Mouse (Mus musculus) heart, embryonic 15.5 days (tissue): ENCODE results near the gene Rfx2. TPM values are rescaled to one million over a fixed set of nuclear protein-coding genes. Genes with fewer than 3 reads are reported as not detected.
A peak's percentile ranks its signal among the peaks of the same experiment; 100 is the strongest.

Experiments
- ATAC-seq: fragments of 200-750 bp; cut with Nextera tagmentation; replicated peaks from 2 replicates; pipeline ENCODE4 v1.8.0; 2017; ENCODE audit warnings: low read depth, moderate TSS enrichment; ENCODE audit not compliant: insufficient number of reproducible peaks, insufficient read depth, low FRiP score
- H3K27ac ChIP-seq: fragments of 300-500 bp; sonication (generic); 2 replicates; pipeline ENCODE4 v1.5.1; 2015; ENCODE audit warnings: mild to moderate bottlenecking, inconsistent platforms
- H3K27me3 ChIP-seq: fragments of 300-500 bp; sonication (generic); 2 replicates; pipeline ENCODE4 v1.6.1; 2015; ENCODE audit warnings: inconsistent platforms
- H3K36me3 ChIP-seq: fragments of 300-500 bp; sonication (generic); 2 replicates; pipeline ENCODE4 v1.6.1; 2015; ENCODE audit warnings: mild to moderate bottlenecking, inconsistent platforms
- H3K4me1 ChIP-seq: fragments of 300-500 bp; sonication (generic); replicated peaks from 2 replicates; pipeline ENCODE4 v1.6.1; 2015; ENCODE audit warnings: inconsistent platforms
- H3K4me2 ChIP-seq: fragments of 300-500 bp; sonication (generic); 2 replicates; pipeline ENCODE4 v1.6.1; 2015; ENCODE audit warnings: inconsistent platforms, mild to moderate bottlenecking, moderate library complexity
- H3K4me3 ChIP-seq: fragments of 300-500 bp; sonication (generic); 2 replicates; pipeline ENCODE4 v1.5.1; 2015; ENCODE audit warnings: mild to moderate bottlenecking, inconsistent platforms
- H3K9ac ChIP-seq: fragments of 300-500 bp; sonication (generic); 2 replicates; pipeline ENCODE4 v1.6.1; 2015; ENCODE audit warnings: mild to moderate bottlenecking, inconsistent platforms
- H3K9me3 ChIP-seq: fragments of 300-500 bp; sonication (generic); replicated peaks from 2 replicates; pipeline ENCODE4 v1.6.1; 2016; ENCODE audit warnings: inconsistent platforms
- WGBS: fragments of 180-500 bp; shearing (Covaris S2); methylation state at CpG from one replicate; pipeline ENCODE4 v1.1.7; 2015; ENCODE audit warnings: mixed read lengths; 5-methylcytosine and 5-hydroxymethylcytosine counted together
- polyA plus RNA-seq: library from polyadenylated mRNA; unstranded; fragments of >200 nt; fragmentation: Nextera tagmentation; extraction: Ambion mirVana; gene quantifications from 2 replicates; pipeline ENCODE4 v1.2.1, GENCODE M21; 2015

Gene Rfx2
- polyA plus RNA-seq, 1 experiment from 2014 or later: 4.8 TPM

DNA sequence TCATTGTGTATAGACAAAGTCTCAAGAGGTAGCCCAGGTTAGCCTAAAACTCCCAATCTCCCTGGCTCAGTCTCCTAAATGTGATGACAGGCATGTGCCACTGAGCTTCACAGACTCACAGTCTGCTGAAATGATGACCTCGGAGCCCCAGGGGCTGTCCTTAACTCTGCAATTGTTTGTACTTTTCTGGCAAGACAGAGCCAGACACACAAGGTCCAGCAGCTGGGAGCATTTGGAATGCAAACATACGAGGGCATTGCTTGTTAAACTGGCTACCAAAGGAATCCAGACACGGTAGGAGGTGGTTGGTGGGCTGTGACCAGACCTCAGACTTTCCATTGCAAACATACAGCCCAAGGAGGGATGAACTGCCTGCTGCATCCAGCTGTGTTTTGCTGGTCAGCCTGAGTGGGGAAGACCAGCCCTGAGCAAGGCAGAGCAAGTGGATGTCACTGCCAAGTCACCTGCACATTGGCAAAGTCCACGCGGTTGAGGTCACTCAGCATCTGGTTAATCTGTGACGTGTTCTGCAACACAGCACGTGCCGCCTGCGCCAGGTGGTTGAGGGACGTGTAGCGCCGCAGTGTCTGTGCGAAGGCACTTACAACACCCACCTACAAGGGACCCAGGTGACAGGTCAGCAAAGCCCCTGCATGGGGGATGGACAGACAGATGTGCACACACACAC lies 50.4 kb downstream of the Rfx2 start:
- H3K4me2 ChIP-seq: no peak overlapping the region
- no peak for ATAC-seq
- H3K36me3 ChIP-seq: peaks cover 6% of the 10 kb centered on the region
- peak overlapping the region; percentile 74; the same call in 1 of the 2 replicates for H3K27ac ChIP-seq
- no peaks in the 10 kb centered on the region for H3K9me3 ChIP-seq
- no peaks in the 10 kb centered on the region for H3K27me3 ChIP-seq
- H3K9ac ChIP-seq: no peak overlapping the region
- peaks cover 21% of the 10 kb centered on the region for H3K4me1 ChIP-seq
- WGBS: 76% methylated on average over 13 of the region's 13 CpGs
- no peak overlapping the region for H3K4me3 ChIP-seq

DNA sequence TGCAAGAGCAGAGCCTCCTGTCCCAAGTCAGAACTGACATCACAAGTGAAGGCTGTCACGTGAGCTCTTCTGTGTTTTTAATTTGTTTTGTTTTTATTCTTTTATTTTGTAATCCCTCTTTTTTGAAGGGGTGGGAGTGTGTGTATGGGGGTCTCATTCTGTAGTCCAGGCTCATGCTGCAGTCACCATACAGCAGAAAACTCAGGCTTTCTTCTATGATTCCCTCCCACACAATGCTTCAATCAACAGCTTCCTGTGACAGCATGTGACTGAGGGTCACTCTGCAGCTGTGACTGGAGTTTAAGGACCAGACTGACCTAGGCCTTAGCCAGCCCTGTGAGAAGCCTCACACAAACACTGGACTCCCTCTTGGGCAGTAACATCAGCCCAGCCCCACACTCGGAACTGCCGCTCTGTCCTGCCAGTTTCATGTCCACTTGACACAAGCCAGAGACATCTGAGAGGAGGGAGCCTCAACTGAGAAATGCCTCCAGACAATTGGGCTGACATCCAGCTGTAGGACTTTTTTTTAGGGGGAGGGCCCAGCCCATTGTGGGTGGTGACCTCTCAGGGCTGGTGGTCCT lies 51.9 kb downstream of the Rfx2 start:
- Histone ChIP-seq H3K4me1 (peaks cover 28% of the 10 kb centered on the region), H3K27ac (peak overlapping the region; percentile 74), H3K4me3 (no peak overlapping the region), H3K4me2 (no peak overlapping the region), H3K9ac (peak overlapping the region; percentile 7; the same call in 1 of the 2 replicates), H3K36me3 (peaks cover 6% of the 10 kb centered on the region), H3K9me3 (no peaks in the 10 kb centered on the region), H3K27me3 (no peaks in the 10 kb centered on the region)
- WGBS: 28% methylated on average over 3 of the region's 3 CpGs
- ATAC-seq: peak; percentile 69

DNA sequence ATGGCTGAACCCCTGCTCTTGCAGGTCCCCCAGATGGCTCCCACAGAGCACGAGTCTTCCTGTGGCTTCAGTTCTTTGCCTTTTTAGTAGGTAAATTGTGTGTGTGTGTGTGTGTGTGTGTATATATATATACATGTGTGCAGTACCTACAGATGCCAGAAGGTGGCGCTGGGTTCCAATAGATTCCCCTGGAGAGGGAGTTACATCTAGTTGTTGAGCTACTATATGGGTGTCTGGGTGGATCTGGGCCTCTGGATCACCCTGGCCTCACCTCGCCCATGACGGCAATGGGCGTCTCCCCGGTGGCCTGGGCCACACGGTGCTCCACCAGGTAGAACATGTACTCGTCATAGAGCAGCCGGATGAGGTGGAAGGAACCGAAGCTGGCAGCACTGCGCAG lies 53.2 kb downstream of the Rfx2 start:
- no peak for ATAC-seq
- Histone ChIP-seq H3K9me3 (no peaks in the 10 kb centered on the region), H3K27ac (no peak overlapping the region), H3K4me3 (no peak overlapping the region), H3K4me1 (peaks cover 28% of the 10 kb centered on the region), H3K4me2 (no peak overlapping the region), H3K36me3 (peaks cover 6% of the 10 kb centered on the region), H3K9ac (no peak overlapping the region), H3K27me3 (no peaks in the 10 kb centered on the region)
- WGBS: 92% methylated on average over 11 of the region's 11 CpGs

DNA sequence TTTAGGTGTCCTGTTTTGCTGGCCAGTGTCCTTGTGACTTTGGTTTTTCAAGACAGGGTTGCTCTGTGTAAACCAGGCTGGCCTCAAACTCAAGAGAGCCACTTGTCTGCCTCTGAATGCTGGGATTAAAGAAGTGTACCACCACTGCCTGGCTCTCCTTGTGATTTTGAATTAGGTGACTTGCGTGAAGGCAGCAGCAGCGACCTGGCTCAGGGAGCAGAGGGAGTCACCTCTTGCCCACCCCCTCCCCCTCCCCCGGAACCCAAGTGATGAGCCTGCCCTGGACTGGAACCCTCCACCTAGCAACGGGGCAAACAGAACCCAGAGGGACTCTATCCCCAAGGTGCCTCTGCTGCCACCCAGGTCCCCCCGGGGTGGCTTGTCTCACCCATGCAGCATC lies 60.9 kb downstream of the Rfx2 start, which contains the start of gene Prr22:
Gene Prr22, plus strand, starts transcription at position 301 of the 400 bp plus-strand sequence.
- Histone ChIP-seq H3K36me3 (peaks cover 43% of the 10 kb centered on the region), H3K27me3 (no peaks in the 10 kb centered on the region), H3K9me3 (no peaks in the 10 kb centered on the region), H3K9ac (no peak within 1 kb of the TSS), H3K4me3 (no peak within 1 kb of the TSS), H3K4me2 (no peak within 1 kb of the TSS), H3K4me1 (peaks cover 14% of the 10 kb centered on the region), H3K27ac (no peak within 1 kb of the TSS)
- WGBS: 86% methylated on average over 5 of the region's 5 CpGs
- ATAC-seq: no peak

DNA sequence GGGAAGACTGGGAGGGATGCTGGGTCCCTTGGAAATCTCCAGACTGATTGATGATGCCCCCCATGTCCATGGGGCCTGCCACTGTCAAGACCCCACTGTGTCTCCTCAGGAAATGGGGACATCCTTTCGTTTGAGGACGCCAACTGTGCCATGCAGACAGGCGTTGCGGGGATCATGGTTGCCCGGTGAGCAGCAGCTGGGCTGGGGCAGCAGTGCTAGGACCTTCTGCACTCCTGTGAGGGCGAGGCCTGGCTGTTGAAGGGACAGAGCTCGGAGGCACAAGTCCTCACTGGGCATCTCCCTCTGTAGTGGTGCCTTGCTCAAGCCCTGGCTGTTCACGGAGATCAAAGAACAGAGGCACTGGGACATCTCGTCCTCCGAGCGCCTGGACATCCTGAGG lies 61.9 kb downstream of the Rfx2 start:
- Histone ChIP-seq H3K4me1 (peaks cover 11% of the 10 kb centered on the region), H3K27me3 (no peaks in the 10 kb centered on the region), H3K36me3 (peaks cover 43% of the 10 kb centered on the region), H3K9me3 (no peaks in the 10 kb centered on the region), H3K27ac (no peak overlapping the region), H3K4me2 (no peak overlapping the region), H3K9ac (no peak overlapping the region), H3K4me3 (no peak overlapping the region)
- 93% methylated on average over 11 of the region's 11 CpGs for WGBS
- no peak for ATAC-seq

DNA sequence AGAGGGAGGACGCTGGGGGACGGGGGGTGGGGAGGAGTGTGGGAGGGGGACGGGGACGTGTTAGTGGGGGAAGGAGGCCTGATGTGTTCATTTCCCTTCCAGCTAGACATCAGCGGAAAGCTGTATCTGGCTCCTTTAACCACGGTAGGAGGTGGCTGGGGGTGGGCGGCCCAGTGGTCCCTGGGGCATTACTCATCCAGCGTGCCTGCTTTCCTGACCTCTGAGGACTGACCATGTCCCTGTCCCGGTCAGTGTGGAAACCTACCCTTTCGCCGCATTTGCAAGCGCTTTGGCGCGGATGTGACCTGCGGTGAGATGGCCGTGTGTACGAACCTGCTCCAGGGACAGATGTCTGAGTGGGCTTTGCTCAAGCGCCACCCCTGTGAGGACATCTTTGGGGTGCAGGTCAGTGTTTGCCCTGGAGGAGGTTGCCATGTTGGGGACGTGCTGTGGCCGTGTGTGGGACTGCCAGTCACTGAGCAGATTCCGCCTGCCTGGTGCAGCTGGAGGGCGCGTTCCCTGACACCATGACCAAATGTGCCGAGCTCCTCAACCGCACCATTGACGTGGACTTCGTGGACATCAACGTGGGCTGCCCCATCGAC lies 63.2 kb downstream of the Rfx2 start:
- Histone ChIP-seq H3K4me1 (peaks cover 20% of the 10 kb centered on the region), H3K9ac (no peak overlapping the region), H3K36me3 (peaks cover 43% of the 10 kb centered on the region), H3K27ac (no peak overlapping the region), H3K4me2 (no peak overlapping the region), H3K4me3 (no peak overlapping the region), H3K27me3 (no peaks in the 10 kb centered on the region), H3K9me3 (no peaks in the 10 kb centered on the region)
- 91% methylated on average over 29 of the region's 29 CpGs for WGBS
- no peak for ATAC-seq

DNA sequence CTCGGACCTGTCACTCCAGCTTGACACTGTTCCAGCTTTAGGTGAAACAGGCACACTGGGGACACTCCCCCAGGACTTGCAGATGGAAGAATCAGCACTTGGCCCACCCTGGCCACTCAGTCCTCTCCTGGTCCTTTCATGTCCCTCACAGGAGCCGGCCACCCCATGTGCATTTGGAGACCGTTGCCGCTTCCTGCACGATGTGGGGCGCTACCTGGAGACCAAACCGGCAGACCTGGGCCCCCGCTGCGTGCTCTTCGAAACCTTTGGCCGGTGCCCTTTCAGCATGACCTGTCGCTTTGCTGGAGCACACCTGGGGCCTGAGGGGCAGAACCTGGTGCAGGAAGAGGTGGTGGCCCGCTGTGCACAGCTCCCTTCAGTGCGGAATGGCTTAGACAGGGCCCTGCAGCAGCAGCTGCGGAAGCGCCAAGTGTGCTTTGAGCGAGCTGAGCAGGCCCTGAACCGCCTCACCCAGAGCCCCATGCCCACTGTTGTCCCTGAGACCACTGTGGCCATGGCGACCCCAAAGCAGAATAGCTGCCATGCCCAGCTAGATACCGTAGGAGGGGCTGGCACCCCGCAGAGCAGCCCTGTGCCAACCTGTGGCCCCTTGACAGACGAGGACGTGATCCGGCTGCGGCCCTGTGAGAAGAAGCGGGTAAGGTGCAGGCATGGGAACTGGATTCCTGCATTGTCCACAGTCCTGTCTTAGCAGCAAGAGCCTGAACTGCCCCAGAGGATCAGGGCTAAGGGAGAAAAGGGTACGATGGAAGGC lies 64.0 kb downstream of the Rfx2 start:
- no peak for ATAC-seq
- peaks cover 43% of the 10 kb centered on the region for H3K36me3 ChIP-seq

DNA sequence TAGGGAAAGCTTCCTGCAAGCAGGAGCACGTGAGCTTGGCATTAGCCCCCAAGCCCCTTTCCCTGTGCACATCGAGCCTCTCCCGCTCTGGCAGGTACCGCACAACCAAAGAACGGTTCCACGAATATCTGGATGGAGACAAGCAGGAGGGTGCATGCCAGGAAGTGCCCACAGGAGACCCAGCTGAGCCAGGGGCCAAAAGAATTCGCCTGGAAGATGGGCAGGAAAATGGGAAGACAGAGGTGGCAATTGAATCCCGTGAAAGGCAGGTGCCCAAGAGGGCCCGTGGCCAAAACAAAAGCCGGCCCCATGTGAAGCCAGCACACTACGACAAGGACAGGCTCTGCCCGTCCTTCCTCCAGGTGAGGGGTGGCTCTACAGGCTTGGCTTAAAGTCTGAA lies 65.4 kb downstream of the Rfx2 start:
- H3K4me2 ChIP-seq: peak overlapping the region; percentile 75
- WGBS: 45% methylated on average over 12 of the region's 12 CpGs
- H3K4me1 ChIP-seq: peaks cover 37% of the 10 kb centered on the region
- H3K27me3 ChIP-seq: no peaks in the 10 kb centered on the region
- H3K9ac ChIP-seq: peak overlapping the region; percentile 82
- no peaks in the 10 kb centered on the region for H3K9me3 ChIP-seq
- peak overlapping the region; percentile 84 for H3K4me3 ChIP-seq
- peaks cover 39% of the 10 kb centered on the region for H3K36me3 ChIP-seq
- H3K27ac ChIP-seq: peak overlapping the region; percentile 99
- no peak for ATAC-seq

More for the DNA sequence above, 64.0 kb downstream of the Rfx2 start:
- H3K4me2 ChIP-seq: no peak overlapping the region
- no peaks in the 10 kb centered on the region for H3K27me3 ChIP-seq
- no peak overlapping the region for H3K9ac ChIP-seq
- H3K9me3 ChIP-seq: no peaks in the 10 kb centered on the region
- no peak overlapping the region for H3K4me3 ChIP-seq
- 95% methylated on average over 27 of the region's 27 CpGs for WGBS
- H3K27ac ChIP-seq: no peak overlapping the region
- H3K4me1 ChIP-seq: peaks cover 28% of the 10 kb centered on the region

DNA sequence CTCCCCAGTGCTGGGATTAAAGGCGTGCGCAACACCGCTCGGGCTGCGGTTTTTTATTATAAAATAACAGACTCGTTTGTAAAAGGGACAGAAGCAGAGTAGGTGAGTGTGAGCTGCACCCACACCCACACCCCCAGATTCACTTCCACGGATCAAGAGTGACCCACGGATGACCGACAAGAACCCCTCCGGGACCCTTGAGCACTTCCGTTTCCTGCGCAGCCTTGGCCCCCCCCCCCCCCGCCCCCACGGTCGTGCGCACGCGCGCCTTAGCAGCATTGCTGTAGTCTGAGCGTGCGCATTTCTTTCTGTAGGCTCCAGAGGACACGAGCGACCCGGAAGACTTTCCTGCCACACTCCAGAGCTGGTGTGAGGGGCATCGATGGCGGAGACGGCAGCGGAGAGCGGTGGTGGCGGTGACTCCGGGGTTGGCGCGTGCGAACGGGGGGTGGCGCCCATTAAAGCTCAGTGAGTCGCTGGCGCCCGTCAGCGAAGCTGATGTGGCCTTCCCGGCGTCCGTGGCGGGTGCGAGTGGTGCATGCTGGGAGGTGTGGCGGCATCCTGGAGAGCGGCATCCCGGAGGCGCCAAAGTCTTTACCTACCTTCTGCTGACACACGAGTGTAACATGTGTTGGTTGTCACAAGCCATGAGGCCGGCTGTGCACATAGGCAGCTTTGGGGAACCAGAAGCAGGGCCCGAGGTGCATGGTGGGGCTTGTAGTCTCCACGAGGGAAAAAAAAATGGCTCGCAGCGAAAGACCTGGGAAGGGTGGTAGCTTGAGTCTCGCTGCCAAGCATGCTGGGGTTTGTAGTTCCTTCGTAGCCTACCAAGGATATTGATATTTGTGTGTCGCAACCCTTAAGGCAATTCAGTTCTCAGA lies 66.1 kb downstream of the Rfx2 start, which contains the start of gene Dus3l:
Gene Dus3l, plus strand, starts transcription at position 284 of the 881 bp plus-strand sequence.
- no peaks in the 10 kb centered on the region for H3K27me3 ChIP-seq
- peaks cover 31% of the 10 kb centered on the region for H3K36me3 ChIP-seq
- ATAC-seq: peak; percentile 76
- H3K4me1 ChIP-seq: peaks cover 37% of the 10 kb centered on the region
- peak within 1 kb of the TSS; percentile 84 for H3K4me3 ChIP-seq
- peak within 1 kb of the TSS; percentile 75 for H3K4me2 ChIP-seq
- H3K9ac ChIP-seq: peak within 1 kb of the TSS; percentile 82
- peak within 1 kb of the TSS; percentile 99 for H3K27ac ChIP-seq
- 2% methylated on average over 57 of the region's 58 CpGs for WGBS
- H3K9me3 ChIP-seq: no peaks in the 10 kb centered on the region

DNA sequence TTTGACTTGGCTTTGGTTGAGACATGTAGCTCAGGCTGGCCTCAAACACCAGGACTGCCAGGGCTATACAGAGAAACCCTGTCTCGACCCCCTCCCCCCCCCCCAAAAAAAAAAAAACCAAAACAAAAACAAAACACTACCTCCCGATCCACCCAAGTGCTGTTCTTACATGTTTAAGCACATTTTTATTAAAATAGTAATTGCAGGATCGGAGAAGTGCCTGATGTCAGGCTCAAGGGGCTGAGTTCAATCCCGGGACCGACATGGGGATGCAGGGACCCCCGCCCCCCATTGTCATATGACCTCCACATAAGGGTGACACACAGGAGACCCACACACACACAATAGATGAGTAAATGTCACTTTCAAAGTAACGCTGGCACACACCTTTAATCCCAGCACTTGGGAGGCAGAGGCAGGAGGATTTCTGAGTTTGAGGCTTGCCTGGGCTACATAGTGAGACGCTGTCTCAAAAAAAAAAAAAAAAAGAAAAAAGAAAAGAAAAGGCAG lies 67.0 kb downstream of the Rfx2 start:
- Histone ChIP-seq H3K27me3 (0 out of 2 replicates have a peak, but pooled peaks cover 4% of the 10 kb centered on the region), H3K36me3 (peaks cover 22% of the 10 kb centered on the region), H3K4me3 (peak overlapping the region; percentile 84), H3K27ac (peak overlapping the region; percentile 99), H3K9ac (no peak overlapping the region), H3K9me3 (no peaks in the 10 kb centered on the region), H3K4me2 (peak overlapping the region; percentile 75), H3K4me1 (peaks cover 39% of the 10 kb centered on the region)
- no peak for ATAC-seq
- WGBS: 74% methylated on average over 8 of the region's 8 CpGs
